Mouse (Mus musculus): Measurements from ENCODE around the gene 2210408I21Rik.

- TF ChIP-seq GATA1 (IDR thresholded peaks at IDR 0.05; ENCODE audit: borderline replicate concordance, low read length) (no peak), FLI1 (IDR thresholded peaks at IDR 0.05; ENCODE audit: low read length) (no peak)
Measured at GRCm38 (mm10) chr13:77190606-77191005, 55.3 kb downstream of the 2210408I21Rik start.
